Mouse (Mus musculus) MEL (cell line): ENCODE data around the gene Ablim1. TPM values are rescaled to one million over a fixed set of nuclear protein-coding genes. Genes with fewer than 3 reads are reported as not detected.

Source experiments
- DNase-seq: peaks from one replicate; pipeline ENCODE4 v3.0.0; 2011; ENCODE audit warnings: low read depth, low spot score
- H3K27ac ChIP-seq: 2 replicates; pipeline ENCODE4 v1.5.1; 2012; ENCODE audit warnings: low read depth, mild to moderate bottlenecking, control low read depth, low read length, moderate library complexity; ENCODE audit not compliant: control insufficient read depth
- H3K27me3 ChIP-seq, 2 experiments: fragments of 150-350 bp in 1 of 2; sonication (generic) in 1 of 2; 2 replicates each; pipeline ENCODE4 v1.6.1; 2012; ENCODE audit warnings: low read length in 2 of 2, mild to moderate bottlenecking in 2 of 2, improper control_type of control experiment in 1 of 2, moderate library complexity in 1 of 2; ENCODE audit not compliant: insufficient read depth in 2 of 2, control insufficient read depth in 1 of 2
- H3K36me3 ChIP-seq, 2 experiments: 2 replicates each; pipeline ENCODE4 v1.6.1; 2012 to 2014; ENCODE audit warnings: low read length in 2 of 2, improper control_type of control experiment in 1 of 2, inconsistent platforms in 1 of 2, mild to moderate bottlenecking in 1 of 2; ENCODE audit not compliant: insufficient read depth in 2 of 2, control insufficient read depth in 1 of 2
- H3K4me1 ChIP-seq, 2 experiments: fragments of 150-350 bp in 1 of 2; sonication (generic) in 1 of 2; 2 replicates each; pipeline ENCODE4 v1.6.1; 2012; ENCODE audit warnings: low read length in 2 of 2, improper control_type of control experiment in 1 of 2, mild to moderate bottlenecking in 1 of 2; ENCODE audit not compliant: insufficient read depth in 2 of 2, control insufficient read depth in 1 of 2
- H3K4me3 ChIP-seq, 2 experiments: fragments of 150-350 bp in 1 of 2; sonication (generic) in 1 of 2; 2 replicates each; pipeline ENCODE4 v1.5.1; 2012; ENCODE audit warnings: low read depth in 2 of 2, low read length in 2 of 2, mild to moderate bottlenecking in 2 of 2, moderate library complexity in 2 of 2, control low read depth in 1 of 2, improper control_type of control experiment in 1 of 2; ENCODE audit not compliant: control insufficient read depth in 1 of 2, insufficient read depth in 1 of 2
- H3K79me2 ChIP-seq: 2 replicates; pipeline ENCODE4 v1.6.1; 2012; ENCODE audit warnings: mild to moderate bottlenecking, low read length, moderate library complexity; ENCODE audit not compliant: control insufficient read depth, poor library complexity, insufficient read depth
- H3K9ac ChIP-seq: 2 replicates; pipeline ENCODE4 v1.6.1; 2012; ENCODE audit warnings: low read depth, mild to moderate bottlenecking, control low read depth, low read length, moderate library complexity; ENCODE audit not compliant: control insufficient read depth, poor library complexity, severe bottlenecking
- H3K9me3 ChIP-seq: fragments of 150-350 bp; sonication (generic); replicated peaks from 2 replicates; pipeline ENCODE4 v1.6.1; 2012; ENCODE audit warnings: mild to moderate bottlenecking, low read length, improper control_type of control experiment, moderate library complexity; ENCODE audit not compliant: insufficient read depth
- BHLHE40 ChIP-seq: IDR thresholded peaks from 2 replicates; pipeline ENCODE4 v1.6.1; 2012; ENCODE audit warnings: low read depth, mild to moderate bottlenecking, inconsistent platforms, low read length, improper control_type of control experiment, borderline replicate concordance
- CHD1 ChIP-seq: IDR thresholded peaks from 2 replicates; pipeline ENCODE4 v1.6.1; 2012; ENCODE audit warnings: low read depth, mild to moderate bottlenecking, inconsistent platforms, low read length, improper control_type of control experiment
- CTCF ChIP-seq, 3 experiments: IDR thresholded peaks in 2 of 3; conservative IDR thresholded peaks in 1 of 3; 2 replicates each; pipeline ENCODE4 v1.5.1; 2011 to 2012; ENCODE audit warnings: low read length in 3 of 3, low read depth in 2 of 3, mild to moderate bottlenecking in 2 of 3, improper control_type of control experiment in 1 of 3, inconsistent platforms in 1 of 3, mixed read lengths in 1 of 3, moderate library complexity in 1 of 3; ENCODE audit not compliant: control insufficient read depth in 1 of 3, insufficient read depth in 1 of 3, poor library complexity in 1 of 3, severe bottlenecking in 1 of 3
- E2F4 ChIP-seq: IDR thresholded peaks from 2 replicates; pipeline ENCODE4 v1.6.1; 2011; ENCODE audit warnings: low read depth, low read length, improper control_type of control experiment, borderline replicate concordance
- EP300 ChIP-seq, 2 experiments: IDR thresholded peaks; 2 replicates each; pipeline ENCODE4 v1.6.1; 2011; ENCODE audit warnings: improper control_type of control experiment in 2 of 2, low read length in 2 of 2, low read depth in 1 of 2, mild to moderate bottlenecking in 1 of 2
- ETS1 ChIP-seq: IDR thresholded peaks from 2 replicates; pipeline ENCODE4 v1.6.1; 2012; ENCODE audit warnings: low read depth, mild to moderate bottlenecking, inconsistent platforms, low read length, improper control_type of control experiment, moderate library complexity
- HCFC1 ChIP-seq: IDR thresholded peaks from 2 replicates; pipeline ENCODE4 v1.6.1; 2012; ENCODE audit warnings: low read depth, mild to moderate bottlenecking, inconsistent platforms, low read length, improper control_type of control experiment, moderate library complexity
- KAT2A ChIP-seq: conservative IDR thresholded peaks from 2 replicates; pipeline ENCODE4 v1.6.1; 2012; ENCODE audit warnings: low read depth, low read length, improper control_type of control experiment, inconsistent platforms
- MAX ChIP-seq: IDR thresholded peaks from 2 replicates; pipeline ENCODE4 v1.6.1; 2011; ENCODE audit warnings: low read length, improper control_type of control experiment
- MAZ ChIP-seq: IDR thresholded peaks from 2 replicates; pipeline ENCODE4 v1.6.1; 2012; ENCODE audit warnings: low read depth, mild to moderate bottlenecking, inconsistent platforms, low read length, improper control_type of control experiment
- NELFE ChIP-seq: IDR thresholded peaks from 2 replicates; pipeline ENCODE4 v1.6.1; 2011; ENCODE audit warnings: low read depth, low read length, improper control_type of control experiment
- NRF1 ChIP-seq: IDR thresholded peaks from 2 replicates; pipeline ENCODE4 v1.6.1; 2014; ENCODE audit warnings: low read depth, mild to moderate bottlenecking, inconsistent platforms, low read length, improper control_type of control experiment, moderate library complexity; ENCODE audit not compliant: poor library complexity, insufficient read depth, severe bottlenecking
- RAD21 ChIP-seq: IDR thresholded peaks from 2 replicates; pipeline ENCODE4 v1.6.1; 2011; ENCODE audit warnings: mild to moderate bottlenecking, low read depth, low read length, improper control_type of control experiment
- SIN3A ChIP-seq: IDR thresholded peaks from 2 replicates; pipeline ENCODE4 v1.6.1; 2012; ENCODE audit warnings: low read length, improper control_type of control experiment, inconsistent platforms
- SMC3 ChIP-seq: IDR thresholded peaks from 2 replicates; pipeline ENCODE4 v1.6.1; 2011; ENCODE audit warnings: low read depth, low read length, improper control_type of control experiment
- TAL1 ChIP-seq: IDR thresholded peaks from 2 replicates; pipeline ENCODE4 v1.6.1; 2012; ENCODE audit warnings: mild to moderate bottlenecking, inconsistent platforms, low read length, moderate library complexity, mixed read lengths
- TBP ChIP-seq: IDR thresholded peaks from 2 replicates; pipeline ENCODE4 v1.8.0; 2011; ENCODE audit warnings: low read depth, low read length, improper control_type of control experiment
- TCF12 ChIP-seq: IDR thresholded peaks from 2 replicates; pipeline ENCODE4 v1.6.1; 2014; ENCODE audit warnings: low read depth, mild to moderate bottlenecking, inconsistent platforms, low read length, improper control_type of control experiment, moderate library complexity
- ZC3H11A ChIP-seq: IDR thresholded peaks from 2 replicates; pipeline ENCODE4 v1.6.1; 2012; ENCODE audit warnings: low read depth, mild to moderate bottlenecking, inconsistent platforms, low read length, improper control_type of control experiment
- polyA plus RNA-seq, 2 experiments: library from polyadenylated mRNA; stranded (reverse) in 1 of 2; unstranded in 1 of 2; fragments of >175 nt in 1 of 2; fragments of >200 nt in 1 of 2; gene quantifications; 2 replicates each; pipeline versions ENCODE4 v1.2.1 to v1.2.4; 2012; ENCODE audit warnings: low replicate concordance in 2 of 2, low read depth in 1 of 2; ENCODE audit not compliant: insufficient read length in 2 of 2, insufficient read depth in 1 of 2, missing spikeins in 1 of 2
- total RNA-seq: library from RNA; depleted of rRNA; stranded (reverse); fragments of 300-350 nt; gene quantifications from 2 replicates; pipeline ENCODE4 v1.2.3, GENCODE M21; 2012

Gene Ablim1
- total and polyA plus RNA-seq, 3 experiments, result not detected

DNA sequence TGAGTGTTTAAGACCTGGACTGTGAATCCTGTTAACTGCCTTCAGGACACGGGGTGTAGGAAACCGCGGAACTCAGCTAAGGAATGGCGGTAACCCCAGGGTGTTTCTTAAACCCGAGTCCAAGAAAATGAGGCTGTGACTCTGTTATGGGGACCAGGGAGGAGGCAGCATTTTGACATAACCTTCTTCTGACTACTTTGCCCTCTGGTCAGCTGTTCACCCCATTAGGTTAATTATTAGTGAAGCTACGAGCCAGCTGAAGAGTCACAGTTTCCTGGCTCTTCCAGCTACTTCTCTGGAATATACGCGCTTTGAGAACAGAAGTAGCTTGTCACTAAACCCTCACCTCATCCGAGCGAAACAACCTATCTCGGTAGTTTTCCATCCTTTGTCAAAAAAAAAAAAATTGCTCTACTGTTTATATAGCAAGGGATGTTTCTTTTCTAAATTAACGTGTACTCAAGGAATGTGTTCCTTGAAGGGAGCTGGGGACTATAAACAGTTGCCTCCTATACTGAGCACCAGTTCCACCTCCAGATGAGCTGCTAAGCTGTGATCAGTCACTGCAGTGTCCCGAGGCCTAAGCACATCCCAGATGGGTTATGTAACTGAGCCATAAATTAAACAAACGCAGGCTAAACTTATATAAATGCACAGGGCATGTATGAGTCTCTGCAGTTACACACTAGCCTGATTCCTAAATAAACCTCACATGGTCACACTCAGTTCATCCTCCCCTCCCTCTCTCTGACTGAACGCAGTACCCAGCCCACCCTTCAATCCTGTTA, 39.4 kb downstream of the Ablim1 start:
- no peak overlapping the region for H3K4me3 ChIP-seq
- no peak overlapping the region for H3K9ac ChIP-seq
- no peaks in the 10 kb centered on the region for H3K4me1 ChIP-seq
- no peaks in the 10 kb centered on the region for H3K9me3 ChIP-seq
- no peaks in the 10 kb centered on the region for H3K79me2 ChIP-seq
- DNase-seq, result no peak
- H3K36me3 ChIP-seq, result no peaks in the 10 kb centered on the region
- peaks cover 0 to 2% of the 10 kb centered on the region in 2 experiments for H3K27me3 ChIP-seq
- TF ChIP-seq MAZ (no peak), HCFC1 (no peak), E2F4 (no peak), TAL1 (no peak), CTCF (IDR thresholded peaks at IDR 0.05 in 2 of 3, conservative IDR thresholded peaks at IDR 0.05 in 1 of 3; ENCODE audit: control insufficient read depth in 1 of 3, insufficient read depth in 1 of 3, low read depth in 2 of 3, low read length in 3 of 3, poor library complexity in 1 of 3, severe bottlenecking in 1 of 3) (no peak), SIN3A (no peak), NELFE (no peak), RAD21 (no peak), KAT2A (no peak), CHD1 (no peak), NRF1 (no peak), TBP (no peak), ZC3H11A (no peak), MAX (no peak), EP300 (IDR thresholded peaks at IDR 0.05; ENCODE audit: low read depth in 1 of 2, low read length in 2 of 2) (no peak), SMC3 (no peak), BHLHE40 (no peak), TCF12 (no peak)
- TF ChIP-seq, all 39 proteins: peak for 0
- H3K27ac ChIP-seq, result no peak overlapping the region

DNA sequence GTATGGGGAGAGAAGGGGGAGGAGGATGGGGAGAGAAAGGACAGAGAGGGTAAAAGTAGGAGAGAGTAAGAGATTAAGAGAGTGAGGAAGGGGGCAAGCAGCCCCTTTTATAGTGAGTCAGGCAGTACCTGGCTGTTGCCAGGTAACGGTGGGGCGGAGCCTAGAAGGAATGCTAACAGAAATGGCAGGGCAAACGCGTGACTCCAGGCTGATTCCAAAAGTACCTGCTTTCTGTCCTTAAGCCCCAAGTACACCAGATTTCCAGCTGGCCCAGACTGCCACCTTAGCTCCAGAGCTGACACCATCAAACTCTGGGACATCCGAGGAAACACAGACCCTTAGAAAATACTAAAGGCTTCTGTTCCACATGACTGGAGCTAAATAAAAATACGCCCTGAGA, 40.0 kb downstream of the Ablim1 start:
- no peaks in the 10 kb centered on the region for H3K79me2 ChIP-seq
- no peaks in the 10 kb centered on the region for H3K9me3 ChIP-seq
- H3K4me1 ChIP-seq, result no peaks in the 10 kb centered on the region
- DNase-seq, result no peak
- H3K4me3 ChIP-seq, result no peak overlapping the region
- no peak overlapping the region for H3K9ac ChIP-seq
- TF ChIP-seq ETS1 (no peak), SMC3 (no peak)
- TF ChIP-seq, all 39 proteins: peak for 0
- no peaks in the 10 kb centered on the region for H3K36me3 ChIP-seq
- H3K27ac ChIP-seq, result no peak overlapping the region
- H3K27me3 ChIP-seq, result peaks cover 0 to 2% of the 10 kb centered on the region in 2 experiments; a peak in 3 of 4 replicates
